Mouse (Mus musculus): ENCODE measurements around the gene Ripk4.

Gene Ripk4

GRCm38 (mm10) chr16:97763061-97763989 is at the start of gene Ripk4:
Gene Ripk4 (minus strand): TSS chr16:97763787.
- no peak for DNase-seq (ENCODE audit: low read depth, low spot score)

GRCm38 (mm10) chr16:97808881-97809280 is 45.3 kb upstream of the Ripk4 start:
- no peak for DNase-seq (ENCODE audit: low read depth, low spot score)

- no peak for DNase-seq (ENCODE audit: low read depth, low spot score)
Measured at GRCm38 (mm10) chr16:97805646-97806045, 42.1 kb upstream of the Ripk4 start.

GRCm38 (mm10) chr16:97804680-97805547 is 41.3 kb upstream of the Ripk4 start:
- DNase-seq (ENCODE audit: low read depth, low spot score): peak; percentile 84

GRCm38 (mm10) chr16:97797950-97798869 is 34.6 kb upstream of the Ripk4 start:
- DNase-seq (ENCODE audit: low read depth, low spot score): no peak

GRCm38 (mm10) chr16:97797212-97797611 is 33.6 kb upstream of the Ripk4 start:
- peak; percentile 19 for DNase-seq (ENCODE audit: low read depth, low spot score)

- no peak for DNase-seq (ENCODE audit: low read depth, low spot score)
Measured at GRCm38 (mm10) chr16:97794256-97794655, 30.7 kb upstream of the Ripk4 start.

- DNase-seq (ENCODE audit: low read depth, low spot score): no peak
Measured at GRCm38 (mm10) chr16:97783057-97783456, 19.5 kb upstream of the Ripk4 start.

GRCm38 (mm10) chr16:97778353-97779025 is 14.9 kb upstream of the Ripk4 start:
- peak; percentile 93 for DNase-seq (ENCODE audit: low read depth, low spot score)

GRCm38 (mm10) chr16:97766501-97766900 is 2.9 kb upstream of the Ripk4 start:
- DNase-seq (ENCODE audit: low read depth, low spot score): no peak

GRCm38 (mm10) chr16:97764626-97765025 is 1.0 kb upstream of the Ripk4 start:
- no peak for DNase-seq (ENCODE audit: low read depth, low spot score)

- DNase-seq (ENCODE audit: low read depth, low spot score): no peak
Measured at GRCm38 (mm10) chr16:97763990-97764340, 378 bp upstream of the Ripk4 start.

- DNase-seq (ENCODE audit: low read depth, low spot score): no peak
Measured at GRCm38 (mm10) chr16:97761782-97762181, 1.8 kb downstream of the Ripk4 start.

- DNase-seq (ENCODE audit: low read depth, low spot score): no peak
Measured at GRCm38 (mm10) chr16:97759681-97760080, 3.9 kb downstream of the Ripk4 start.

- peak; percentile 34 for DNase-seq (ENCODE audit: low read depth, low spot score)
Measured at GRCm38 (mm10) chr16:97758288-97758687, 5.3 kb downstream of the Ripk4 start.

GRCm38 (mm10) chr16:97756460-97756859 is 7.1 kb downstream of the Ripk4 start:
- peak; percentile 70 for DNase-seq (ENCODE audit: low read depth, low spot score)

- DNase-seq (ENCODE audit: low read depth, low spot score): peak; percentile 38
Measured at GRCm38 (mm10) chr16:97752316-97752941, 11.2 kb downstream of the Ripk4 start.

GRCm38 (mm10) chr16:97751884-97752283 is 11.7 kb downstream of the Ripk4 start:
- peak; percentile 69 for DNase-seq (ENCODE audit: low read depth, low spot score)

GRCm38 (mm10) chr16:97748421-97748820 is 15.2 kb downstream of the Ripk4 start:
- no peak for DNase-seq (ENCODE audit: low read depth, low spot score)

GRCm38 (mm10) chr16:97738030-97738429 is 25.6 kb downstream of the Ripk4 start:
- DNase-seq (ENCODE audit: low read depth, low spot score): no peak
